Mouse (Mus musculus) forebrain, embryonic 16.5 days (tissue): ENCODE measurements around the gene Cd46. TPM values are rescaled to one million over a fixed set of nuclear protein-coding genes. Genes with fewer than 3 reads are reported as not detected.

ENCODE experiments used
- ATAC-seq: fragments of 200-750 bp; cut with Nextera tagmentation; 2 replicates; pipeline ENCODE4 v1.8.0; 2017; ENCODE audit warnings: mild to moderate bottlenecking, moderate library complexity
- H3K27ac ChIP-seq: fragments of 300-500 bp; sonication (generic); 2 replicates; pipeline ENCODE4 v1.5.1; 2014; ENCODE audit warnings: low read length, control low read depth
- H3K27me3 ChIP-seq: fragments of 300-500 bp; sonication (generic); replicated peaks from 2 replicates; pipeline ENCODE4 v1.6.1; 2014; ENCODE audit warnings: low read length; ENCODE audit not compliant: control insufficient read depth, insufficient read depth
- H3K36me3 ChIP-seq: fragments of 300-500 bp; sonication (generic); 2 replicates; pipeline ENCODE4 v1.6.1; 2014; ENCODE audit not compliant: control insufficient read depth, insufficient read depth
- H3K4me1 ChIP-seq: fragments of 300-500 bp; sonication (generic); replicated peaks from 2 replicates; pipeline ENCODE4 v1.6.1; 2014; ENCODE audit warnings: low read length; ENCODE audit not compliant: control insufficient read depth, insufficient read depth
- H3K4me2 ChIP-seq: fragments of 300-500 bp; sonication (generic); 2 replicates; pipeline ENCODE4 v1.6.1; 2014; ENCODE audit warnings: mild to moderate bottlenecking, low read length, control low read depth
- H3K4me3 ChIP-seq: fragments of 300-500 bp; sonication (generic); replicated peaks from 2 replicates; pipeline ENCODE4 v1.5.1; 2014; ENCODE audit warnings: mild to moderate bottlenecking, low read length, control low read depth
- H3K9ac ChIP-seq: fragments of 300-500 bp; sonication (generic); replicated peaks from 2 replicates; pipeline ENCODE4 v1.6.1; 2014; ENCODE audit warnings: low read depth, low read length, control low read depth
- H3K9me3 ChIP-seq: fragments of 300-500 bp; sonication (generic); 2 replicates; pipeline ENCODE4 v1.6.1; 2016; ENCODE audit warnings: low read length; ENCODE audit not compliant: control insufficient read depth
- WGBS: fragments of 180-500 bp; shearing (Covaris S2); extraction: QIAGEN DNeasy Blood & Tissue Kit; methylation state at CpG from one replicate; pipeline ENCODE4 v1.1.7; 2014; 5-methylcytosine and 5-hydroxymethylcytosine counted together
- polyA plus RNA-seq: library from polyadenylated mRNA; unstranded; fragments of >200 nt; fragmentation: Nextera tagmentation; extraction: Ambion mirVana; gene quantifications from 2 replicates; pipeline ENCODE4 v1.2.1, GENCODE M21; 2015

Gene Cd46
- polyA plus RNA-seq, 1 experiment from 2014 or later = 2.1 TPM

DNA sequence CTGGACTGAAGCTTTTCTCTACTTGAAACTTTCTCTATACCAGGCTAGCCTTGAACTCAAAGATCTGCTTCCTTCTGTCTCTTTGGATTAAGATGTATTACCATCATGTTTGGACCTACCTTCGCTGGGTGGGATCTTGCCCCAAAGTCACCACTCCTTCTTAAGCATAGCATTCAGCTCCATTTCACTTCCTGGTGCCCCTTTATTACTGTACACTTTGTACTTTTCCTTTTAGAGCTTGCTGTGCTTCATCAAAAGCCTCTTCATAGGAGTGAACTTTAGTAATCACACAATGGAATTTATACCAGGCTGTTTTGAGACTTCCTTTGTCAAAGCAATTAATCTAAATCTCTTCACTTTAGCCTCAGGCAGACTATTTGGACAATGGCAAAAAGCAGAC lies 6.0 kb upstream of the Cd46 start:
- no peak for ATAC-seq
- peaks cover 8% of the 10 kb centered on the region for H3K36me3 ChIP-seq
- 100% methylated on average over 1 of the region's 1 CpGs for WGBS
- H3K9me3 ChIP-seq = no peaks in the 10 kb centered on the region
- no peaks in the 10 kb centered on the region for H3K4me1 ChIP-seq
- H3K4me3 ChIP-seq = no peak overlapping the region
- no peak overlapping the region for H3K4me2 ChIP-seq
- no peaks in the 10 kb centered on the region for H3K27me3 ChIP-seq
- no peak overlapping the region for H3K27ac ChIP-seq
- no peak overlapping the region for H3K9ac ChIP-seq

DNA sequence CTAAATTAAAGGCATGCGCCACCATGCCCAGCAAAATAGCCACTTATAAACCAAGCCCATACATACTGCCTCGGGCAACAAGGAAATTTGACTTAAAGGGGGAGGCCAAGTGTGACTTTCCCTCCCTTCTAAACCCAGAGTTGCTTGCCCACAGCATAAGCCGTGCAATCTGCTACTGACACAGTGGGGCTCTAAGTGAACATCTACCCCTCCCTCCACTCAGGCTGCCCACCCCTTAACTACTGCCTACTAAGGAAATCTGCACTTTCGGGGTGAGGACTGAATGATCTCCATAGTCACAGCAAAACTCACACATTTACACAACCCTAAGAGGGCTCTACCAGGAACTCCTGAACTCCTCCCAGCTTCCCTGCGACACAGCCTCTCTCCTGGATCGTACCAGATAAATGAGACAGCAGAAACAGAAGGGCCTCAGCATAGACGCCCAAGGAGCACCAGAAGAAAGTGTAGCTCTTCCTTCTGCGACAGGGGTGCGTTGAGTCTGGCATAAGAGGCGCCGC lies 290 bp downstream of the Cd46 start:
- H3K4me1 ChIP-seq = peaks cover 8% of the 10 kb centered on the region
- no peak overlapping the region for H3K27ac ChIP-seq
- 17% methylated on average over 11 of the region's 11 CpGs for WGBS
- ATAC-seq = peak; percentile 59
- no peaks in the 10 kb centered on the region for H3K9me3 ChIP-seq
- H3K4me3 ChIP-seq = peak overlapping the region; percentile 37
- peak overlapping the region; percentile 6; the same call in 1 of the 2 replicates for H3K9ac ChIP-seq
- H3K4me2 ChIP-seq = peak overlapping the region; percentile 52
- H3K27me3 ChIP-seq = no peaks in the 10 kb centered on the region
- peaks cover 3% of the 10 kb centered on the region; the same call in 1 of the 2 replicates for H3K36me3 ChIP-seq

DNA sequence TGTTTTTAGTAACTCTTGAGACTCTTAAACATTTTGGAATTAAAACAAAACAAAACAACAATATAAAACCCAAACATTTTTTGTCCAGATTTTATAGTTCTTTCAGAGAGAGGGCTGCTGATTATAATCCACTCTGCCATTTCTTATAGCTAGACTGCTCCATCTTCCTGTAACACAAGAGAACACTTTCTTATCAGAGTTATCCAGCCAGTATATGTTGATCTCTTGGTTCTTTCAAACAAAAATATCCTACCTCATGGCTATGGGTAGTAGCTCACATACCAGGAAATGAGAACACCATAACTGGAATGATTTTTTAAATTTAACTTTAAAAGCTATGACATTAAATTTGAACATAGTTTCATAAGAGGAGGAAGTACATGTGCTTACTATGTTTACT lies 9.9 kb downstream of the Cd46 start:
- Histone ChIP-seq H3K36me3 (no peaks in the 10 kb centered on the region), H3K9me3 (no peaks in the 10 kb centered on the region), H3K27ac (no peak overlapping the region), H3K4me3 (no peak overlapping the region), H3K27me3 (no peaks in the 10 kb centered on the region), H3K4me2 (no peak overlapping the region), H3K9ac (no peak overlapping the region), H3K4me1 (no peaks in the 10 kb centered on the region)
- no peak for ATAC-seq

DNA sequence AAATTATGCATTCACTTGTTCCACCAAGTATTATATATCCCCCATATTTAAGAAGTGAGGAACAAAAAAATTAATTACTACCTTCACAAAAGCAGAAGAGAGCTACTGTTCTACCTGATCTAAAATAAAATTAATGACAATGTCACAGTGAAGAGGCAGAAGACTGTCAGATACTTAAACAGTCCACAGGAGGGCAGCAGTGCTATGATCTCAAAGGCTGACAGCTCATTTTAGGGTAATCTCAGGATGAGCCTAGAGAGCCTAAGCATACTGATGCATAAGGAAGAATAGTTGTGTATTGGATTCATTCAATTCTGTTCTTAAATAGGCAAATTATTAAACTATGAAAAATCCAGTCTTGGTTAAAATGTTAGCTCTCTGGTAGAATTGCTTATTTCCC lies 51.6 kb downstream of the Cd46 start:
- Histone ChIP-seq H3K27me3 (no peaks in the 10 kb centered on the region), H3K27ac (no peak overlapping the region), H3K36me3 (no peaks in the 10 kb centered on the region), H3K9me3 (no peaks in the 10 kb centered on the region), H3K4me2 (no peak overlapping the region), H3K4me1 (no peaks in the 10 kb centered on the region), H3K4me3 (no peak overlapping the region), H3K9ac (no peak overlapping the region)
- peak; percentile 73; the same call in 1 of the 2 replicates for ATAC-seq

DNA sequence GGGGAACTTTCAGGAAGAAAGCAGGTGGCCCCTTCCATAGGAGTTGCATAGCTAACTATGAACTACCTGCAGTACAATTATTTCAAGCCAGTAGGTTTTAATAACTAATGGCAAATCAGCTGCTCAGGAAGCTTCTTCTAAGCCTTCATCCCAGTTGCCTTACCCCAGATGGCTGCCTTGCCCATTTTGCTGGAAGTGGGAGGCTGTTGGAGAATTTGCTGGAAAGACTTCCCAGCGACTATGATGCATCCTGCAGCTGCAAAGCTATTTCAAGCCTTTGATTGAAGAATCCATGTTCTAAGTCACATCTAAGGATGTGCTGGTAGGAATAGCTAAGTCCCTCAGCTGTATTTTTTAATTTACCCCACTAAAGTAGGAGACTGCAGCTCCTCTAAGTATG lies 53.7 kb downstream of the Cd46 start:
- no peaks in the 10 kb centered on the region for H3K9me3 ChIP-seq
- 79% methylated on average over 1 of the region's 1 CpGs for WGBS
- no peak overlapping the region for H3K4me3 ChIP-seq
- no peak for ATAC-seq
- no peaks in the 10 kb centered on the region for H3K27me3 ChIP-seq
- H3K4me2 ChIP-seq = no peak overlapping the region
- H3K9ac ChIP-seq = no peak overlapping the region
- no peak overlapping the region for H3K27ac ChIP-seq
- H3K36me3 ChIP-seq = no peaks in the 10 kb centered on the region
- no peaks in the 10 kb centered on the region for H3K4me1 ChIP-seq

DNA sequence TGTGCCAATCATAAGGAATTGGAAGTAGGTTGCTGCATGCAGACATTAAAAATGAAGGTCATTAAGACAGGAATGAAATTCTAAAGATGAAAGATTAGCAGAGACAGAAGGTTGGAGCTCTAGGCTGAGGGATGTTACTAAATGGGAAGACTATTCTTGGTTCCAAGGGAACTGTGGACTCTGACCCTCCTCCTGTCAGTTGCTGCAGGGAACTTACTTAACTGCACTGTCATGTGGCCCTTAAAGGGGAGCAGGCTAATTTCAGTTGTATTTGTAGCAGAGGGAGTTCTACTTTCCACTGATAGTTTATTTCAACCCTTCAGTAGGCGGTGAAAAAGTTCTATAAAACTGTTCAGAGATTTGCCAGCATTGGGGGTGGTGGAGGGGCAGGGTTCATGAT lies 54.1 kb downstream of the Cd46 start:
- Histone ChIP-seq H3K9ac (no peak overlapping the region), H3K36me3 (no peaks in the 10 kb centered on the region), H3K4me1 (no peaks in the 10 kb centered on the region), H3K27me3 (no peaks in the 10 kb centered on the region), H3K4me2 (no peak overlapping the region), H3K9me3 (no peaks in the 10 kb centered on the region), H3K27ac (no peak overlapping the region), H3K4me3 (no peak overlapping the region)
- ATAC-seq = no peak
- 80% methylated on average over 1 of the region's 1 CpGs for WGBS

DNA sequence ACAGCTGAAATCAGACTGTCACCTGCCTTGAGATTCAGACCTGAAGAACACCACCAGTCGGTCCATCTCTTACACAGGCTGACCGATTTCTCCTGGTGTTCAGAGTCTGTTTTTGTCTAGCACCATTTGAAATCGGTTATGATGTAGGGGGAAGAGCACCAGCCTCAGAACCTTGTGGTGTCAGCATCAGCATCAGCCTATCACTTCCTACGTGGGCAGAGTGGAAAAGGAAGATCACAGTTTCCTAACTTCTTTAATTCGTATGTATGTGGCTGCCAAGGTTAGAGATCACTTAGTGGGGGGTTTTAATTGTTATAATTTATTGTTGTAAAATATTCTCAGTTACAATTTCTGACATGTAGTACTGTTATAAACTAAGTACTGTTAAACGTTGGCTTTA lies 54.6 kb downstream of the Cd46 start:
- Histone ChIP-seq H3K4me1 (no peaks in the 10 kb centered on the region), H3K4me3 (no peak overlapping the region), H3K9ac (no peak overlapping the region), H3K36me3 (no peaks in the 10 kb centered on the region), H3K4me2 (no peak overlapping the region), H3K27ac (no peak overlapping the region), H3K9me3 (no peaks in the 10 kb centered on the region), H3K27me3 (no peaks in the 10 kb centered on the region)
- ATAC-seq = no peak
- 88% methylated on average over 6 of the region's 6 CpGs for WGBS

DNA sequence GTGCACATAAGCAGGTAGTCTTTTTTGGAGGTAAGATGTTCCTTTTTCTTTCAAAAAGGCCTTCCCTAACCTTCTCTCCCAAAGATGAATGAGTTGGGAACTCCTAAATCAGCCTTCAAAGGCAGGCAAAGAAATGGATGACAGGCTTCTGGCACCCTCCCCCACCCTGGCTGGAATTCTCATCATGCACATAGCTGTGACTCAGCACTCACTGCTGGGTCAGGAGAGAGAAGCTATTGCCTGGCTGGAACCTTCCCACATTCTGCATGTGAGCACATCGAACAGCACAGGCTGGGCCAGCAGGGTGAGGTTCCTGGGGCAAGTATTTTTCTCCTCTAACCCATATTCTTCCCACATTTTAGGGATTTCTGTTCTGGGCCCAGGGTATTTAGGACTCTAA lies 58.1 kb downstream of the Cd46 start:
- Histone ChIP-seq H3K4me3 (no peak overlapping the region), H3K4me2 (no peak overlapping the region), H3K36me3 (no peaks in the 10 kb centered on the region), H3K4me1 (no peaks in the 10 kb centered on the region), H3K9me3 (no peaks in the 10 kb centered on the region), H3K27ac (no peak overlapping the region), H3K27me3 (no peaks in the 10 kb centered on the region), H3K9ac (no peak overlapping the region)
- ATAC-seq = no peak
- WGBS = 84% methylated on average over 1 of the region's 1 CpGs

DNA sequence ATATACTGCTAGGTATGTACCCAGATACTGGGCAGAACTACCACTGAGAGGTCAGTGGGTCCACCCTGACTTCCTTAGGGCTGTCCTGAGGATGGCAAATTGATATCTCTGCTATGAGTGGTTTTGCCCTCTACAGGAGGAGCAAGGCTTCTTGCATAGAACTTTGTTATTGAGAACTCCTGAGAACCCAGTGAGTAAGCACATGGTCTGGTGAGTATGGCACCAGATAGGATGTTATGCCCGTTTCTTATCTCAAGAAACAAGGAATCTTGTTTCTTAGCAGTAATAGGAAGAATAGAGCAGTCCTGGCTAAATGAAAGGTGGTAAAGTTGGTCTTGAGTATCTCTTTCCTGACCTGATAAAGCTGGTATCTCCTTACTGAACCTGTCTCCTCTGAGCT lies 59.3 kb downstream of the Cd46 start:
- Histone ChIP-seq H3K4me2 (no peak overlapping the region), H3K27ac (no peak overlapping the region), H3K36me3 (no peaks in the 10 kb centered on the region), H3K4me3 (no peak overlapping the region), H3K9ac (no peak overlapping the region), H3K27me3 (no peaks in the 10 kb centered on the region), H3K9me3 (no peaks in the 10 kb centered on the region), H3K4me1 (no peaks in the 10 kb centered on the region)
- ATAC-seq = no peak
- WGBS = 92% methylated on average over 1 of the region's 1 CpGs

DNA sequence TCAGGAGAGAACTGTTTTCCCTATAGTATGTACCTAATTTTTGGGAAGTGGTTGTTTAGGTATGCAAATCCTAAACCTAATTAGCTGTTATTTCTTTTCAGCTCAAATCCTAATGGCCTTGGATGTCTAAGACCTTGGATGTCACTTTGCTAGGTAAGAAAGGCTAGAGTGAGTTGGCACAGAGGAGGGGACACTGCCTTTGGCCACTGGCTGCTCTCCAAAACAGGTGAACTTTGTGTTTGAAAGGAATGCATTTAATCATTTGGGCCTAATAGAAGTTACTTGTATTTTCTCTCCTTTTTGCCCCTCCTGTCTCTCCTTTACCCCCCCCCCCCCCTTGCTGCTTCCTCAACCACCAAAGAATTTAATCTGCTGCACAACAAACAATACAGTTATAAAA lies 60.3 kb downstream of the Cd46 start:
- Histone ChIP-seq H3K4me1 (no peaks in the 10 kb centered on the region), H3K9ac (no peak overlapping the region), H3K9me3 (no peaks in the 10 kb centered on the region), H3K4me3 (no peak overlapping the region), H3K36me3 (no peaks in the 10 kb centered on the region), H3K4me2 (no peak overlapping the region), H3K27ac (no peak overlapping the region), H3K27me3 (no peaks in the 10 kb centered on the region)
- no peak for ATAC-seq
